Mouse (Mus musculus) kidney, adult 9 months (tissue): Measurements from ENCODE around the gene Rtl8a.
"Not testable (repeated sequence)": the region's sequence is repeated elsewhere in the genome, so short reads cannot be mapped to it uniquely, and the experiment has no call there.

Source experiments
- DNase-seq: peaks from one replicate; pipeline ENCODE4 v3.0.0; 2022

Rtl8a gene

DNA sequence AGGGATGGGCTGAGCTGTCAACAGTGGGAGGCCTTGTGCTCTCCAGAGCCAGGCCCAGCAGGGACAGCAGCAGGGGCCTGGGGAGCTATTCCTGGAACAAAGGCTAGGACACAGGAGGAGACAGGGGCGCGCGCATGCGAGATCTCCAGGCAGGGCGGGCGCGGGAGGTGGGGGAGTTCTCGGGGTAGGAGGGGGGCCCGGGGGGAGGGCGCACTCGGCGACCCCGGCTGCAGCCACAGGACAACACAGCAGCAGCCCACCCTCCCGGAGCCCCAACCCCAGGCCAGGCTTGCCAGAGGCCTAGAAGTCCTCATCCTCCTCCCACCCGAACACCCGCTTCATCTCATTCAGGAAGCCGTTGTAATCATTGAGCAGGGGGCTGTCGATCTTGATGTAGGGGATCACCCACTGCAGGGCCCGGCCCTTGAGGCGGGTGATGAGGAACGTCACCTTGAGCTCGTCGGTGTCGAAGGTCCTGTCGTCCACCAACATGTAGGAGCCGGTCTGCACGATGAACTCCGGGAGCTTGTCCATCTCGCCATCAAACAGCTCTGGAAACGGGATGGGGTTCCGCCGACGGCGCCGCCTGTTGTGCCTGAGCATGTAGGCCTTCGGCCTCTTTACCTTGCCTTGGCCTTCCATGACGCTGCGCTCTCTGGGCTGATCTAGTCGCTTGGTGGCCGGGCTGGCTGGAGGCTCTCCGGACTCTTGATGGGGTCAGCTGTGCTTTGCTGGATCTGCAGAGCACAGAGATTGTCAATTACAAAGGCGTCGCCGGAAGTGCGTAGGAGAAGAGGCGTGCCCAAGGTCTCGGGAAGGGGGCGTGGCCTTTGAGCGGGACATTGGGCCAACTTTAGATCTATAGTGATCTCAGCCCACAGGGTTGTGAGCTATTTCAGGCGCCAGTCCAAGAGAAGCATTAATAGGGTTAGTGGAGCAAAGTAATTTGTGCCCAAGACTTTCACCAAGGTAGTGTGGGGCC, at the start of gene Rtl8a:
TSS of gene Rtl8a (minus strand) at position 703 of the 982 bp plus-strand sequence.
- DNase-seq: peak; percentile 82

DNA sequence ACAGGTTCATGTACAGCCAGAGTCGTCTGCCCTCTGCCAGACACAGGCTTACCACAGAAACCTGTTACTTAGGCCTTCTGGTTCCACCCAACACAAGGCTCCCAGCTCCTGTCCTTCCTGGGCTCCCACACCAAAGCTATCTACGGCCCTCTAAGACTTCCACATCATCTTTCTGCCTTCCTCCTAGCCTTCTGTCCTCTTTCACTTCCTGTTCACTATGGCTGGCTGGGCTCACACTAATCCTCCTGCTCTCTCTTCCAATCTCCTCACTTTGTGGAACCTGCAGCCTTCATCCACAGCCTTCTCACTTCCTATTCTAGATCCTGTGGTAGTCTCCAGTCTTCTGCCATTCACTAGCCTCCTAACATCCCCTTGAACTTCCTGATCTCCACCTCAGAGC, 49.7 kb upstream of the Rtl8a start:
- DNase-seq: no peak

DNA sequence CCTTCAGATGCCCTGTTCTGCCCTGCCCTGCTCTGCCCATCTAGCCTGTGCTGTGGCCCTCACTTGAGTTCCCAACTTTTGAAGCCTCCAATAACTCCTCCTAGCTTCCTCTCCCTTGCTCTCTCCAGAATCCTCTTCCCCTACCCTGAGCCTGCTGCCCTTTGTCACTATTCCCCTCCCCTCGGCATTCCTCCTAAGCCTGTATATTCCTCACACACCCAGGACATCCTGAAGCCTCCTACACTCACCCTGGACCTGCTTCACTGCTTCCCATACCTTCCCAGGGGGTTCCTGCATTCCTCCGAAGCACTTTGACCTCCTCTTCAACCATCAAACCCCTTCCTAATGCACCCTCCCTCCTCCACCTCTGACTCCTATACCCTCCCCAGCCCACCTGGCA, 48.6 kb upstream of the Rtl8a start:
- no peak for DNase-seq

DNA sequence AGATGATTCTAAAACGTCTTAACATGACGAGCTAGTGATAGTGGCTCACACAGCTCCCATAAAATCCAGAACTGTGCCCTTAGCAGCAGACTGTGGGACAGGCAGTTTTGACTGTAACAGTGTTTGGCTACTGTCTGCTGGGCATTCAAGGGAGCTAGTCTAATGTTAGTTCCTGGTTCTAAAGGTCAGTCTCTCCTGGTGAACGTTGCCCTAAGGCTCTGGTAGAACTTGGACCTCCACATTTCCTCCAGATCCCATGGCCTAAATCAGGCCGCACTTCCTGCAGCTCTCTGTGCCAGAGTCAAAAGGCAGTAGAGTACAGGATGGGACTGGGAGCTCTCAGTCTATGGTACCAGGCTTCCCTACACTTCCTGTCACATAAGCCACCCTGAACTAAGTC, 41.2 kb upstream of the Rtl8a start:
- peak; percentile 71 for DNase-seq

DNA sequence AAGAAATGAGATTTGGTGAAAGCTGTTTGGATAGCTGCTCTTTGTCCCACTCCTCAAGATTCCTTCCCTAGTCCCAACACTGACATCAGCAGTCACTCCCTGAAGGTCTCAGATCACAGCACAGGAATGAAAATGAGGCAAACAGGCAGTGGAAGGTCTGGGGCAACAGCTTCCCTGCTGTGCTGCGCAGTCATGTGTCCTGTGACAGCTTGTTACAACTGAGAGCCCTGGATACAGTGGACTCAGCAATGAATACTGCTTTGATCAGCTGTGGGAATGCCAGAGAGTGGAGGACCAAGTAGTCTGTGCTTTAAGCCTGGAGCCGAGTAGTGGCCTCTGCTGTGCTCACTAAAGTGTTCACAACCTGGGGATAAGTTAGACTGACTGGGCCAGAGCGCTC, 39.2 kb upstream of the Rtl8a start:
- peak; percentile 33 for DNase-seq

DNA sequence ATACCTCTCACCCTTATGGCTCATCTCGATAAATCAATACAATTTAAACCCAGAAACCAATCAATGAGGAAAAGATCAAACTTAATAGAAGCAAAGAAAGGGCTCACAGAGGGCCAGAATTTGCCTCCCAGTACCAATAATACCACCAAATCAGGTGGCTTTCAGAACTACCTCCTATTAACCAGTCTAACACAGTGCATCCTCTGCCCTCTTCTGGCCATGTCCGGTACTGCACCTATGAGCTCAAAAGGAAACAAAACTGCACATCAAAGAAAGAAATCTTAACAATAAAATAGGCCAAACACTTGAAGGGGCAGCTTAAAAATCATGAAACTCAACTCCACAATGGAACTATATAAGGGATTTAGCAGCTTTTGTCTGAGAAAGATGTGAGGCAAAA, 33.5 kb upstream of the Rtl8a start:
- DNase-seq: peak; percentile 74

DNA sequence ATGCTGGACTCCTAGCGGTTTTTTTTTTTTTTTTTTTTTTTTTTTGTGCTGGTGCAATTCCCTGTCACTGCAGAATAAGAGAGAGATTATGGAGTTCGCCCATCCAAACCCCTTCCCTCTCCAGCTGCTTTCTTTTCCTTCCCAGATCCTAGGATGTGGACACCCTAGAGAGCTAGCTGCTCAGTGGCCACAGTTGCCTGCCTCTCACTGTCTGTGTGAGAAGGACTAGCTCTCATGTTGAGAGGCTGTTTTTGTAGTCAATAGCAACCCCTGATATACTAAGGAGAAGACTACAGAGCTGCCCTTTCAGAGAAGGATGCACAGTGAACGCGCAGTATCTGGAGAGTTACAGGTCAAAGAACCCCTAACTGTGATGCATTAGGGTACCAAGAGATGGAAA, 27.2 kb upstream of the Rtl8a start:
- DNase-seq: not testable (repeated sequence)

DNA sequence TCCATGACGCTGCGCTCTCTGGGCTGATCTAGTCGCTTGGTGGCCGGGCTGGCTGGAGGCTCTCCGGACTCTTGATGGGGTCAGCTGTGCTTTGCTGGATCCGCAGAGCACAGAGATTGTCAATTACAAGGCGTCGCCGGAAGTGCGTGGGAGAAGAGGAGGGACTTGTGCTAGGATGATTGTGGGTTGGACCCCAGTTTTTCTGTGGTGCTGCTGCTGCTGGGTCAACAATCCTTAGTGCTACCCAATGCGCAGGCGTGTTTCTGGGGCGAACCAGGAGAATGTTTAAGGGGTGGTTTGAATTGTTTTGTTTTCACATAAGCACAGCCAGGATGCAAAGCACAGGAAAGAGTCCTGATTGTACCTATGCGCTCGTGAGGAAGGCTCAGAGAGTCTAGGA, 26.8 kb upstream of the Rtl8a start, which contains the start of gene Rtl8b:
TSS of gene Rtl8b (minus strand) at position 115 of the 400 bp plus-strand sequence.
- peak; percentile 84 for DNase-seq

DNA sequence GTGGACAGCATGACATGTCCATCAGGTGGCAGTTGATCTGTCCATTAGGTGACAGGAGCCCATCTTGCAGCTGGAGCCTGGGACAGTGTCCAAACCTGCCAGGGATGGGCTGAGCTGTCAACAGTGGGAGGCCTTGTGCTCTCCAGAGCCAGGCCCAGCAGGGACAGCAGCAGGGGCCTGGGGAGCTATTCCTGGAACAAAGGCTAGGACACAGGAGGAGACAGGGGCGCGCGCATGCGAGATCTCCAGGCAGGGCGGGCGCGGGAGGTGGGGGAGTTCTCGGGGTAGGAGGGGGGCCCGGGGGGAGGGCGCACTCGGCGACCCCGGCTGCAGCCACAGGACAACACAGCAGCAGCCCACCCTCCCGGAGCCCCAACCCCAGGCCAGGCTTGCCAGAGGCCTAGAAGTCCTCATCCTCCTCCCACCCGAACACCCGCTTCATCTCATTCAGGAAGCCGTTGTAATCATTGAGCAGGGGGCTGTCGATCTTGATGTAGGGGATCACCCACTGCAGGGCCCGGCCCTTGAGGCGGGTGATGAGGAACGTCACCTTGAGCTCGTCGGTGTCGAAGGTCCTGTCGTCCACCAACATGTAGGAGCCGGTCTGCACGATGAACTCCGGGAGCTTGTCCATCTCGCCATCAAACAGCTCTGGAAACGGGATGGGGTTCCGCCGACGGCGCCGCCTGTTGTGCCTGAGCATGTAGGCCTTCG, 26.2 kb upstream of the Rtl8a start:
- not testable (repeated sequence) for DNase-seq

DNA sequence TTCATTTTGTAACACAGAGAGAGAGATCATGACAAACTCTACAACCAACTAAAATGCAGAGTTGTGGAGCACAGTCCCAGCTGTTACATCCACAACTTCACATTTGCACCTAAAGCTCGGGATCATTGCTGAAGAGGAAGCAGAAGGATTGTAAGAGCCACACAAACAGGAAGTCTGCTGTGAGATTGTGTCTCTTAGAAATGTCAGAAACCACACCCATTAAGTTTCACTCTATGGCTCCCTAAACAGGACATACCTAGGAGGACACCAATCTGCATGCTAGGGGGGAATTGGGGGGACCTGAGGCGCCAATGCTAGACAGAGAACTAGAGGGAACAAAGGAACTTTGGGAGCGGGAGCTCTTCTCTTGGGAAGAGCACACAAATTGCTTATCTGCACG, 9.4 kb upstream of the Rtl8a start:
- not testable (repeated sequence) for DNase-seq

DNA sequence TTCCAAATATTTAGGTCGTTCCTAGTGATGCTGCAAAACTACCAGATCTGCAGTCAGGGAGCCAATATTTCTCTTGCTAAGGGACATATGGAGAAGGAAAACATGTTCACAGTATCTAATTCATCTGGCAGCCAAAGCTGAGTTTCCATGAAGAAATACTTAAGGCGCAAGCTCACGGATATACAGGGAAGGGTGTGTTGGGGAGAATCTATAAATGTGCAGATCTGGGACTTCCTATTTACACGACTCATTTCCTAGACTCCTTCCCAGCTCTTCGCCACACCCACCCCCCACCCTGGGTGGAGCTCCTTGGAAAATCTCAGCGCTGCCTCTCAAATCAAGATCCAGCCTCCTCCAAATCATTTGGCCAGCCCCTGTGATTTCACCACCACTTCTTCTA, 2.4 kb upstream of the Rtl8a start:
- no peak for DNase-seq

DNA sequence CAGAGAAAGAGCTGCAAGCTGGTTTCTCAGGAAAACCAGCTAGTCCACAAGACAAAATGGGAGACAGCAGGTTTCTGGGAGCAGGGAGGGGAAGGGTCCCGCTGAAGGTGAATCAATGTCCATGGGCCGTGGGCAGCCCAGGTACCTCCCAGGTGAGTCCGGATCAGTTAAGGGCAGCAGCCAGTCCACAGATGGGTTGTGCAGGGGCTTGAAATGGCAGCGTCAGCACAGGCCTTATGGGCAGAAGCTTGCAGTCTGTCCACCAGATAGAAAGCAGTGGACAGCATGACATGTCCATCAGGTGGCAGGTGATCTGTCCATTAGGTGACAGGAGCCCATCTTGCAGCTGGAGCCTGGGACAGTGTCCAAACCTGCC, 890 bp downstream of the Rtl8a start:
- DNase-seq: not testable (repeated sequence)

DNA sequence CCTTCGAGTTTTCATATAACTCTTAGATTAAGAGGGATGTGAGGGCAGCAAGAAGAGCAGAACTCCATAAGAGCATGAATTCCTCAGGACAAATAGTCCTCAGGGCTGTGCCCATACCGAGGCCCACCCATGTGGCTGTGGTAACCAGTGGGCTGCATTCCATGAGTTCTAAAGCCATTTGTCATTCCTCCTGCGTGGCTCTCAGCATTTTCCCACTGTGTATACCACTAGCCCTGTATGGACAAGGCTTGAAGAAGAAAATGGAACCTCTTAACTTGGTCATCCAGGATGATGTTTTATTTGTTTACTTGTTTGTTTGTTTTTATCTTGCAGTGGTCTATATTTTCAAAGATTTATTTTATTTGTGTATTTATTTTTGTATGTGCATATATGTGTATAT, 5.4 kb downstream of the Rtl8a start:
- not testable (repeated sequence) for DNase-seq

DNA sequence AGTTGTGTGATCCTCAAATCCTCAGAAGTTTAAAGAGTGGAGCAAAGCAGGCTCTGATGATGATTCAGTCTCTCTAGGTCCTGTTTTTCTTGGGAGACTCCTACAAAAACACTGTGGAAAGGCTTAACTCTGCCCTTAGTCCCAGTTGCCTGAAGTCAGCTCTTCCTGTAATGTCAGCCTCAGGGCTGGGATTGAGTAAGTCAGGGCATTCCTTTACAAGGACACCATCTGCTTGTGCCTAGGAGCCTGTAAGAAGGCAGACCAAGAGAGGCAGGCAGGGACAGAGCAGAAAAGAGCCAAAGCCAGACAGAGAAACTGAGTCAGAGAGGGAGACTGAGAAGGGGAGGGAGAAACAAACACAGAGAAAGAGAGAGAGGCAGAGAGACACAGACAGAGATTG, 32.1 kb downstream of the Rtl8a start:
- DNase-seq: not testable (repeated sequence)

DNA sequence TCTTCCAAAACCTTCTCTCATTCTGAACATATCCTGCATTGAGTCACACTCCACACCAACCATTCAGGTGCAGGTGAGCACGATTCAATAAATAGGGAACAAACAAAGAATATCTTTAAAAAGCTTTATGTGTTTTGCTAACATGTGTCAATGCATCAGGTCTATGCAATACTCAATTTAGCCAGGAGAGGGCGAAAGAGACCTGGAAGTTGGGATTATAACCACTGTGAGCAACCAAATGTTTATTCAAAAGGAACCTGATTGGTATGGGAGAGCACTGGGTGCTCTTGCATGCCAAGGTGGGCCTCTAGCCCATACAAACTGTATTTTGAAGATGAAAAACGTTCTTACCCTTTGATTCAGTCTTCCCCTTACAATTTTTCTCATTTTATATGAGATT, 32.9 kb downstream of the Rtl8a start:
- peak; percentile 72 for DNase-seq

DNA sequence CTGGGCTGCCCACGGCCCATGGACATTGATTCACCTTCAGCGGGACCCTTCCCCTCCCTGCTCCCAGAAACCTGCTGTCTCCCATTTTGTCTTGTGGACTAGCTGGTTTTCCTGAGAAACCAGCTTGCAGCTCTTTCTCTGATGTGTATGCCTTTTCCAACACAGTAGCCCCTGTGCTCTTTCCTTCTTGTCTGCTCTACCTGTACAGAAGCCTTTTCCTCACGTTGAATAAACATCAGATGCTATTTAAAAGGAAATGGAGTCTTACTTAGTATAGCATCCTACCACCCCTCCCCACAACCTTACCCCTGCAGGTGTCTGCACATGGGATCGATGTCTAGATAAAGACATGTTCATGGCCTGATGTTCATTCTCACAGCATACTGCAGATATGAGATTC, 34.6 kb downstream of the Rtl8a start, which contains the start of gene Gm14597:
TSS of gene Gm14597 (minus strand) at position 101 of the 400 bp plus-strand sequence.
- DNase-seq: not testable (repeated sequence)

DNA sequence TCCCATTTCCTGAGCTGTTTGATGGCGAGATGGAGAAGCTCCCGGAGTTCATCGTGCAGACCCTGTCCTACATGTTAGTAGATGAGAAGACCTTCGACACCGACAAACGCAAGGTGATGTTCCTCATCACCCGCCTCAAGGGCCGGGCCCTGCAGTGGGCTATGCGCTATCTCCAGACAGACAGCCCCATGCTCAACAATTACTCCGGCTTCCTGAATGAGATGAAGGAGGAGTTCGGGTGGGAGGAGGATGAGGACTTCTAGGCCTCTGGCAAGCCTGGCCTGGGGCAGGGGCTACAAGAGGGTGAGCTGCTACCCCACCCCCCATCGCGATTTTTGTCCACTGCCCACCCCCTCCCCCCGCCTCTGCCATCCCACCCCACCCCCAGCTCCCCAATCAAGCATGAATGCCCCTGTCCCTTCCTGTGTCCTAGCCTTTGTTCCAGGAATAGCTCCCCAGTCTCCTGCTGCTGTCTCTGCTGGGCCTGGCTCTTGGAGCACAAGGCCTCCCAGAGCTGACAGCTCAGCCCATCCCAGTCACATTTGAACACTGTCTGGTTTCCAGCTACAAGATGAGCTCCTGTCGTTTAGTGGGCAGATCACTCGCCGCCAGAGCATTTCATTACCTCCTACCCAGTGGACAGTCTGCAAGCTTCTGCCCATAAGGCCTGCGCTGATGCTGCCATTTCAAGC, 35.2 kb downstream of the Rtl8a start:
- no peak for DNase-seq

DNA sequence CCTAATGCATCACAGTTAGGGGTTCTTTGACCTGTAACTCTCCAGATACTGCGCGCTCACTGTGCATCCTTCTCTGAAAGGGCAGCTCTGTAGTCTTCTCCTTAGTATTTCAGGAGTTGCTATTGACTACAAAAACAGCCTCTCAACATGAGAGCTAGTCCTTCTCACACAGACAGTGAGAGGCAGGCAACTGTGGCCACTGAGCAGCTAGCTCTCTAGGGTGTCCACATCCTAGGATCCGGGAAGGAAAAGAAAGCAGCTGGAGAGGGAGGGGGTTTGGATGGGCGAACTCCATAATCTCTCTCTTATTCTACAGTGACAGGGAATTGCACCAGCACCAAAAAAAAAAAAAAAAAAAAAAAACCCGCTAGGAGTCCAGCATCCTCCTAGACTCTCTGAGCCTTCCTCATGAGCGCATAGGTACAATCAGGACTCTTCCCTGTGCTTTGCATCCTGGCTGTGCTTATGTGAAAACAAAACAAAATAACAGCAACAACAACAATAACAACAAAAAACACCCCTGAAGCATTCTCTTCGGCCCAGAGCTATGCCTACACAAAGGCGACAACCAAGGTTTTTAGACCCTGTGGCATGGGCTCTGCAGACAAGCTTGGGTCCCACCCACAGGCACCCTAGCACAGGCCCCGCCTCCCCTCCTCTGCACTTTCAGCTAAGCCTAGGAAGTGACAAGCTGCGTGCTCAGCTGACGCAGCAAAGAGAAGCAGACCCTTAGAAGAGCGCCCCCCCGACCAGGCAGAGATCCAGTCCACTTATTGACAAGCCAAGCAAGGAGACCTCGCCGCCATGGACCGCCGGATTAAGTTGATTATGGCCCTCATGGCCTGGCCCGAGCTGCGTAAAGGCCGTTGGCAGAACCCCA, 36.0 kb downstream of the Rtl8a start, which contains the start of gene Rtl8c:
TSS of gene Rtl8c (plus strand) at position 791 of the 880 bp plus-strand sequence.
- DNase-seq: peak; percentile 39

DNA sequence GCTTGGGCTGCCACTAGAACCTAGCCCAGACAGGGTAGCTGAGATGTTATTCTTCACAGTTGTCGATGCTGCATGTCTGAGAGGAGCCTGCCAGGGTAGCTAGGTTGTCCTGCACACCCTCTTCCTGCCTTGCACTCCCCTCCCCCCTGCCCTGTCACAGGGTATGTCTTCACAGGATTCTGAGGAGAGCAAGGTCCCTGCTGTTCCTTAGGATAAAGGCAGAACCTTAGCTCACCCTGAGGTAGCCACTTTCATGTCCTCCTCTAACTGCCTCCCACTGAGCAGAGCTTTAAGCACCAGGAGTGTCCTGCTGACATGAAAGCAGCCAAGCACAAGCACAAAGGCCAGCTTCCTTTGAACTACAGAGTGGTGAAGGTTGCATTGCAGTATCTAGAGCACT, 37.3 kb downstream of the Rtl8a start:
- DNase-seq: not testable (repeated sequence)

DNA sequence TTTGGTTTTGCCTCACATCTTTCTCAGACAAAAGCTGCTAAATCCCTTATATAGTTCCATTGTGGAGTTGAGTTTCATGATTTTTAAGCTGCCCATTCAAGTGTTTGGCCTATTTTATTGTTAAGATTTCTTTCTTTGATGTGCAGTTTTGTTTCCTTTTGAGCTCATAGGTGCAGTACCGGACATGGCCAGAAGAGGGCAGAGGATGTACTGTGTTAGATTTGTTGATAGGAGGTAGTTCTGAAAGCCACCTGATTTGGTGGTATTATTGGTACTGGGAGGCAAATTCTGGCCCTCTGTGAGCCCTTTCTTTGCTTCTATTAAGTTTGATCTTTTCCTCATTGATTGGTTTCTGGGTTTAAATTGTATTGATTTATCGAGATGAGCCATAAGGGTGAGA, 43.5 kb downstream of the Rtl8a start:
- peak; percentile 54 for DNase-seq
